Mouse (Mus musculus): ENCODE data around the gene Pank3.

- TF ChIP-seq CTCF (IDR thresholded peaks at IDR 0.05; ENCODE audit: low read depth, low read length) (no peak), GATA1 (IDR thresholded peaks at IDR 0.05; ENCODE audit: borderline replicate concordance, low read length) (no peak)
Measured at GRCm38 (mm10) chr11:35776452-35776851, 7.2 kb downstream of the Pank3 start.
